Mouse (Mus musculus) kidney, postnatal 10 days (tissue): ENCODE measurements around the gene Slc3a2.
A peak's percentile ranks its signal among the peaks of the same experiment; 100 is the strongest.

ENCODE experiments used
- DNase-seq: peaks from one replicate; pipeline ENCODE4 v3.0.0; 2021; ENCODE audit warnings: mixed read lengths

Slc3a2 gene

GRCm38 (mm10) chr19:8706930-8707329 lies 16.2 kb downstream of the Slc3a2 start:
- DNase-seq, result no peak

DNA sequence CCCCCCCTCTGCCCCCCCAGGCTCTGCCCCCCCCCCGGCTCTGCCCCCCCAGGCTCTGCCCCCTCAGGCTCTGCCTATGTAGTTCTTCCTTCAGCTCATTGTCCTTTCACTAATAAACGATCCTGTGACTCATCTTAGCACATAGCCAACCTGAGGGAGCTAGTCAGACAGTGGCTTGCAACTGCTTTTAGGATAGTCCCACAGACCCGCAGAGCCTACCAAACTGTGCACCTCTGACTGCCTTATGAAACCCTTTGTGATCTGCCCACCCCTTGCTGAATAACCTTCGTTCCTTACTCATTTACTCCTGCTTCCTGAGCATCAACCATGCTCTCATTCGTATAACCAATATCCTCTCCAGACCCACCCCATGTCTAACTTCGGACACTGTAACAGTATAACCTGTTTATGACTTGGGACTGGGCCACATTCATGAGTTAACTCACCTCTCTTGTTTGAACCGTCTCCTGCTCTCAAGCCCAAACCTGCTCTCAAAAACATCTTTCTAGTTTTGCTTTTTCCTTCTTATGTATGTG lies 17.0 kb downstream of the Slc3a2 start:
- DNase-seq, result no peak

DNA sequence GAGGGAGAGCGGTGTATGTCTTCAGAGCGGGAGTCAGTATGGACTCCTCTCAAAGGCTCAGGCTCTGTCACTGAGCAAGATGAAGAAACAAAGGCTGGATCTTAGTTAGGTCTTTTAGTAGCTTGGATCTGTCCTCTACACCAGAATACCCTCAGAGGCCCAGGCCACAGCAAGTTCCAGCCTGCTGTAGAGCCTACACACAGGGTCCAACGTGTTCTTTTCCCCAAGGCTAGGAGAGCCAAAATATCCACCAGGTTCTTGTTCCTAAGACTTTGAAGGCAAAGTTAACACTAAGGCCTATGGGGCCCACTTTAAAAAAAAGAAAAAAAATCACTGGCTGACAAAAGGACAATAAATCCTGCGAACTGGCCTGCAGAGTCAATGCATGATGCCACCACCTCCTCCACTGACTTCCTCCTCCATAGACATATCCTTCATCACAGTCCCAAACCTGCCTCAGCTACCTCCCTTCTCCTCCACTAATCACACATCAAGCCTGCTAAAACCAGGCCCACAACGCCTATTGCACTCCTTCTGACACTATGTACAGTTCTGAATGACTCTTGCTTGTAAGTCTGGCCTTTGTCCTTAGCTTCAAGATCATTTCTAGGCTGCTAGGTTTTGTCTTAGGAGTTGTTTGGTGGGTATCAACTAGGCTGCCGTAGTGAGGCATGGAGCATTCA lies 18.0 kb downstream of the Slc3a2 start:
- DNase-seq, result no peak

GRCm38 (mm10) chr19:8703571-8703970 lies 19.6 kb downstream of the Slc3a2 start:
- DNase-seq, result no peak

DNA sequence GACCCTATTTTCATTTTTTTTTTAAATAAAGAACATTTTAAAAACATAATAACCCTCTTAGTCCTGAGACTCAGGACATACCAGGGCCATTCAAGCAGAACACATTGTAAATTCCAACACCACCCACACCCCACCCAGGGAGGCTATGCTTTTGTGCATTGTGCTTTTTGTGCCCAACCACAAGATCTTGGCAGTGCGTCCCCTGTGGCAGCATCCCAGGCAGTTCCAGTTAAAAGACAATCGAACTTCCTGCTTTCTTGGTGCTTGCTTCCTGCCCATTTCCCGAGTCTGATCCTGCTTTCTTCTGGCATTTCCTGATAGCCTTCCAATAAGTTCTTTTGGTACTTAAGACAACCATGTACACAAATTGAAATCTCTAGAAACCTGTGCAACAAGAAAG lies 20.7 kb downstream of the Slc3a2 start:
- peak; percentile 61 for DNase-seq

GRCm38 (mm10) chr19:8699652-8700051 lies 23.5 kb downstream of the Slc3a2 start:
- no peak for DNase-seq

GRCm38 (mm10) chr19:8695330-8695729 lies 27.8 kb downstream of the Slc3a2 start:
- DNase-seq, result peak; percentile 72

DNA sequence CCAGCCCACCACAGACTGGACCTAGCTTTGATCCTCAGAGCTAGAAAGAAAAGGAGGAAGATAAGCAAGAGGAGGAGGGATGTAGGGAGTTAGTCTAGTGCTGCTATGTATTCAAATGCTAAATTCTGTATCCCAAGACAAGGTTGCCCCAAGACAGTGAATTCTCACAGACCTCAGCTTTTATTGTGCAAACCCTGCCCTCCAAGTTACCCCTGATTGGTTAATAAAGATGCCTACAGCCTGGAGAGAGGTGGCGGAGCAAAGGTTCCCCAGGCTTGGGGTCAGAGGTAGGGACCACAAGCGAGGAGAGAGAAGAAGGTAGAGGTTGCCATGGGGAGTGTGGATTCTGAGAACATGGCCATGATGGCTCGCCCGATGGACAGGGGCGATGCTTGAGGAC lies 30.4 kb downstream of the Slc3a2 start:
- no peak for DNase-seq

DNA sequence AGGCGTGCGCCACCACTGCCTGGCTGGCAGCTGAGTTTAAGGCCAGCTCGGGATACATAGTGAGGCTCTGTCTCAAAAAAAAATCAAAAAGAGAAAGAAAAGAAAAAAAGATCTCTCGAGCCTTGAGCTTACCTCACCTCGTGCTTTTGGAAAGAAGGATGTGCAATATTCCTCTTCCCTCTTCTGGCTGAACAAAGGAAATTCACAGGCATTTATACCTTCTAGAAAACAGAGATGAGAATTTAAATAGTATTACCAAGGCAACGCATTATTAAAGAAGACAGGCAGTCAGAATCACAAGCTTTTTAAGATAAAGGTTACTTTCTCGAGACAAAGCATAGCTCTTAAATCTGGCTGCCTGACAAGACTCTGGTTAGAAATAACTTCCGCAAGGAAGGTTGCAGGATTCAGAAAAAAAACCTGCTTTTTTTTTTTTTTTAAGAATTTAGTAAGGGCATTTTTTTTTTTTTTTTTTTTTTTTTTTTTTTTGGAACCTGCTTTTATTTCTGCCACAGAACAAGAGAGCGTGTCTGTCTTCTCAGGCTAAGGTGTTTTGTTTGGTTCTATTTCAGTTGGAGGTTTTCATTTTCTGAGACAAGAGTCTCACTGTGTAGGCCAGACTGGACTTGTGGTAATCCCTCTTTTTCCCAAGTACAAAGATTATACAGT lies 31.2 kb downstream of the Slc3a2 start:
- DNase-seq, result no peak

GRCm38 (mm10) chr19:8683627-8684026 lies 39.5 kb downstream of the Slc3a2 start:
- DNase-seq, result no peak

GRCm38 (mm10) chr19:8682996-8683395 lies 40.2 kb downstream of the Slc3a2 start:
- DNase-seq, result peak; percentile 87

DNA sequence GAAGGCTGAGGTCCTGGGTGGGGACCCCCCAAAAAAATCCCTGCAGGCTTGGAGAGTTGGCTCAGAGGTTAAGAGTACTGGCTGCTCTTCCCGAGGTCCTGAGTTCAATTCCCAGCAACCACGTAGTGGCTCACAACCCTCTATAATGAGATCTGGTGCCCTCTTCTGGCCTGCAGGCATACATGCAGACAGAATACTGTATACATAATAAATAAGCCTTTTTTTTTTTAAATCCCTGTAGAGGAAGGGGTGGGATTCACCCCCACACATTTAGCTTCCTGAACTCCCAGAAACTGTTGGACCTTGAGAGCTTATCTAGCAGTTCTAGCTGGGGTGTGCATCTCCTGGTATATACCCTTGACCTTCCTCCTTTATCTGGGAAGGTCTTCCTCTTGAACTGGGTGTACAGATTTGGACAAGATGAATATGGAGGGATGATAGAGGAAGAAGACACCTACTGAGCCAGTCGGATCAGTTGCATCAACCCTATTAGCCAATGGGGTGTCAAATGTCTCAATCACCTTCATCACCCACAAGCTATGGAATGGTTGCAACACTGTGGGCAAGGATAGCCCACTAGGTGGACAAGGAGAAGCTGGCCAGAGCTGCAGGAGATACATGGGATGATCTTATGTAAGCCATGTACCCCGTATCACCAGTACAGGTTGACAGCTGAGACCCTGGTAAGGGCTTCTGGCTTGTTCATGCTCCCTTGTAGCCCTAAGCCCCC lies 41.4 kb downstream of the Slc3a2 start:
- no peak for DNase-seq

DNA sequence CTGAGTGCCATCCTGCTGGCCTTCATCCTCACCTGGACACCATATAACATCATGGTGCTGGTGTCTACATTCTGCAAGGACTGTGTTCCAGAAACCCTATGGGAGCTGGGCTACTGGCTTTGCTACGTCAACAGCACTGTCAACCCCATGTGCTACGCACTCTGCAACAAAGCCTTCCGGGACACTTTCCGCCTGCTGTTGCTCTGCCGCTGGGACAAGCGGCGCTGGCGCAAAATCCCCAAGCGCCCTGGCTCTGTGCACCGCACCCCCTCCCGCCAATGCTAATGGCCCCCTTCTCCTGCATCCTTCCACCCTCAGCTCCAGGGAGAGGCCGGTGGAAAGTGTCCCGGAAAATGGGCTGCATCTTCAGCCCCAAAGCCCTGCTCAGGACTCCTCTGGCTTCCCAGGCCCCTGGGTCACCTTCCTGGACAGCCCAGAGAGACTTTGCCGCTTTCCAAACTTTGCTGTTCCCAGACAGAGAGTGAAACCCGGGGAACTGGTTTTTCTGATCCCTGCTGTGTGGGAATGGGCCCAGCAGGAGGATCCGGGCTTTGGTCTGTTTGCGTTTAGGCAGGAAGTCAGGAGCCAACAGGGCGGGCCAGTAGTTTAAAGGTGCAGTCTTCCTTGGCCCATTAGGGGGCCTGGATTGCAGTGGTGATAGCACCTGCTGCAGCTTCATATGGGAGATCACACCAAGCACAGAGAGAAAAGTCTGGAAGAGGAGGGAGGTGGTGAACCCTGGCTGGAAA lies 44.0 kb downstream of the Slc3a2 start:
- DNase-seq, result peak; percentile 44

DNA sequence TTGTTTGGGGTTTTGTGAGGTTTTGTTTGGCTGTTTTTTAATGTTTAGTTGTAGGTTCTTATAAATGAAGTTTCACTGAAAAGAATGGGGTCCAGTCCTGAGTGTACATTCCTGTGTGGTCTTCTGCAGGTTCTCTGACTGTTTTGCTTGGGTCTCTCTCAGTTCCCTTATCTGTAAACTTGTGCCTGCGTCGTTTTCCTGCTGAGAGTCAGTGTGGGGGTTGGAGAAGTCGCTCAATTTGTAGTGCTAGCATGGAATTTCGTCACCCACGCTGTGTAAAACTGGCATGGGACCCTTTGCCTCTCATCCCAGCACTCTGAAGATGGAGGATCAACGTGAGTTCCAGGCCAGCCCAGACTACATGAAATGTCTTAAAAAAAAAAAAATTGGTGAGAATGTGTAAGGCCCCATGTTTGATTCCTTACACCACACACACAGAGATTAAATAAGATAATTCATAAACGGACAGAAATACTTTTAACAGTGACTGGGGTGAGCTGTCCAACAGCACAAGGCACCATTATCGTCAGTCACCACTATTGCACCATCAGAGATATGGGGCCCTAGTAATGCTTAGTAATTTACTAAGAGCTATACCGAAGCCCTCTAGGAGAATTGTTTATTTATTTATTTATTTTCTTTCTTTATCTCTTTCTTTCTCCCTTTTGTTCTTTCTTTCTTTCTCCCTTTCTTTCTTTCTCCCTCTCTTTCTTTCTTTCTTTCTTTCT lies 49.7 kb downstream of the Slc3a2 start:
- DNase-seq, result no peak

- DNase-seq, result no peak
Observed at GRCm38 (mm10) chr19:8672859-8673258, 50.3 kb downstream of the Slc3a2 start.

- no peak for DNase-seq
Observed at GRCm38 (mm10) chr19:8665746-8666145, 57.4 kb downstream of the Slc3a2 start.

GRCm38 (mm10) chr19:8664859-8665258 lies 58.3 kb downstream of the Slc3a2 start:
- DNase-seq, result no peak

DNA sequence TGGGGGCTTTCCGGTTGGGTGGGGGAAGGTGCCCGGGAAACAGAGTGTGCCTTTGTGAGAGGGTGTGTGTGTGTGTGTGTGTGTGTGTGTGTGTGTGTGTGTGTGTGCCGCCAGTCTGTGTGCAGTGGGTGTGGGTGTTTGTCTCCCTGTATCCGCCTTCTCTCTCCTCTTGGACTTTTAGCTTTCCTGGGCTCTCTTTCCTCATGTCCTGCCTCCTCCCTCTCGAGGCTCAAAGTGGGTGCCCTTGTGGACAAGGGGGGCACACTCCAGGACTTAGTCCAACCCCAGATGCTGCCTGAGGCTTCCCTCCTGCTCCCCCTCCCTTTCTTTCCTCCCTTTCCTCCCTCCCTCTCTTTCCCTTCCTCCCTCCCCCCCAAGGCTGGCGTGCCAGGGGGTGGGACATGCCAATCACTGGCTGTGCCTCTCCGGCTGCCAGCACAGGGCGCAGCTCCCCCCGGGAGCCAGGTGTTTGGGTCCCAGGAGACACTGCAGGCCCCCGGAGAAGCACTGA lies 59.2 kb downstream of the Slc3a2 start:
- no peak for DNase-seq

DNA sequence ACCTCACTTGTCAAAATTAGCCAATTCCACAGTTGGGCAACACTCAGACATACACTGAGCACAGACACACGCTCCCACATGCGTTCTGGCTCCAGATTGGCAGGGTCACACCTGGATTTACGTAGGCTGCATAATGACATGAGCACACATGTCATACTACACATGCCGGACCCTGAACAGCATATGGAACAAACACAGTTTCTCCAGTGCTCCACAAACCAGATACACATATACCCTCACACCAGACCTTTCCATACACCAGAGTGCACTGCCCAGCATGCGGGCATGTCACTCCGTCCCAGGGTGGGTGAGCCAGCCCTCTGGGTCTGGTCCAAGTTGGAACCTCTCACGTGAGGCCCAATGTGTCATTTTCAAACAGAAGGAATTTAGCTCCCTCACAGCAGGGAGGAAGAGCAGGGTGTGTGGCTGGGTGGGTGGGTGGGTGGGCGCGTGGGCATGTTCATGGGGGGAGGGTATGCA lies 59.8 kb downstream of the Slc3a2 start, which contains the start of gene Chrm1:
TSS of gene Chrm1 (plus strand) at position 430 of the 480 bp plus-strand sequence.
- DNase-seq, result no peak

DNA sequence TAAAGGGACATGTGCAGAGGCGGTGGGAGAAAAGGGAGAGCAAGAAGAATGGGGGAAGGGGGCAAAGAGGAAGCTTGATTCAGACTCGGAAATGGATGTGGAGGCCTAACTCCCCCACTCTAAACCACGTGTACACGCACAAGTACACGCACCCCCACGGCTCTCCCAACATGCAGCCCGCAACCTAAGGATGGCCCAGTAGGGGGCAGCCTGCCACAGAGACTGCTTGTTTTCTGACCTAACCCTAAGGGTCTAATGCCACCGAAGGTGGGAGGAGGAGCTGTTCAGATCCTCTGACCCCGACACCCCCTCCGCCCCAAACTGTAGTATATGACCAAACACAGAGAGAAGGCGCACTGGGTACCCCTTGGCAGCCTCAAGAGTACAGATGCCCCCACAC lies 60.8 kb downstream of the Slc3a2 start:
- DNase-seq, result peak; percentile 72

DNA sequence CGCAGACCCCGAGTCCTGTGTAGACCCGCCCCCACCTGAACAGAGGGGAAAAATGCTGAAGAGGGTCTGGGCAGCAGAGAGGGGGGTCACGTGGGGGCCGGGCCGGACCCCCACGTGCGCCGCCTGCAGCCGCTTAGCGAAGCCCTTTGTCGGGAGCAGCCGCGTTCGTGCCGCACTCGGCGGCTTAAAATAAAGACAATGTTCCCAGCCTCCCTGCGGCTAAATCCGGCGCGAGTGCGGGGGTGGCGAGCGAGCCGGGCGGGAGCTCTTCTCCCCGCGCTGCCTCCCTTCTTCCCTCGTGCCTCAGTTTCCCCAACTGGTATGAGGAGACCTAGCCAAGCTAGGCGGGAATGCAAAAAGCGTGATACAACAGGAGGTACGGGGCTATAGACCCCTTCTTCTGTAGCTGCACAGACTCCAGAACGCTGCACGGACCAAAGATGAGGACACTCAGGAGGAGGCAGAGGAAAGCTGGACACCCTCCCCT lies 61.3 kb downstream of the Slc3a2 start:
- peak; percentile 35 for DNase-seq
